Mouse (Mus musculus): ENCODE measurements around the gene Defa32. TPM values are rescaled to one million over a fixed set of nuclear protein-coding genes. Genes with fewer than 3 reads are reported as not detected.
"Not testable (repeated sequence)": the region's sequence is repeated elsewhere in the genome, so short reads cannot be mapped to it uniquely, and the experiment has no call there.

The Defa32 gene
- not detected for polyA plus RNA-seq (2017; shearing (Covaris generic))

GRCm38 (mm10) chr8:21528732-21529131 lies at the start of gene Defa32:
Defa32 (plus strand) TSS chr8:21529032.
- ATAC-seq, result not testable (repeated sequence)

DNA sequence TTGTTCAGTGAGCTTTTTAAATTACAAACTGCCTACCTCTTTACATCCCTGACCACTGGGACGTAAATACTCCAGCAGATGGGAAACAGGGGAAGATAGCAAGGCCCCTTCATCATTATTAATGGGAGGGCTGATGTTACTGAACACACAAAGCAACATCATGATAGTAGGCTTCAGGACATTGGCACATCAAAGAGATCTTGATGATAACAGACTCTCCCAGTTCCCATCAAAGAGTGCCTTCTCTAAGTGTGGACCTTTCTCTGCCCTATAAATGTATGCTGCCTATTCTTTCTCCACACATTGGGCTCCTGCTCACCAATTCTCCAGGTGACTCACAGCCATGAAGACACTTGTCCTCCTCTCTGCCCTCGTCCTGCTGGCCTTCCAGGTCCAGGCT lies 19.9 kb upstream of the Defa32 start, which contains the start of gene Defa20:
Defa20 (plus strand) TSS at position 301 of the 400 bp plus-strand sequence.
- not testable (repeated sequence) for ATAC-seq

GRCm38 (mm10) chr8:21565086-21565485 lies 36.3 kb downstream of the Defa32 start, which contains the start of gene Defa37:
Defa37 (plus strand) TSS chr8:21565386.
- not testable (repeated sequence) for ATAC-seq

Other genes starting within 250 kb of the Defa32 start
- gene Defa27, start 213.5 kb upstream of the Defa32 start, polyA plus RNA-seq (2017; shearing (Covaris generic)), result not detected
- not detected for gene Defa29, start 202.0 kb upstream of the Defa32 start, polyA plus RNA-seq (2017; shearing (Covaris generic))
- gene Defa2, start 150.5 kb upstream of the Defa32 start, polyA plus RNA-seq (2017; shearing (Covaris generic)), result not detected
- not detected for gene Defa33, start 137.2 kb upstream of the Defa32 start, polyA plus RNA-seq (2017; shearing (Covaris generic))
- not detected for gene Defa36, start 101.6 kb upstream of the Defa32 start, polyA plus RNA-seq (2017; shearing (Covaris generic))
- gene Gm7849, start 72.5 kb upstream of the Defa32 start, polyA plus RNA-seq (2017; shearing (Covaris generic)), result not detected
- not detected for gene Defa20, start 19.8 kb upstream of the Defa32 start, polyA plus RNA-seq (2017; shearing (Covaris generic))
- not detected for gene Defa37, start 36.4 kb downstream of the Defa32 start, polyA plus RNA-seq (2017; shearing (Covaris generic))
- not detected for gene Defa28, start 54.0 kb downstream of the Defa32 start, polyA plus RNA-seq (2017; shearing (Covaris generic))
- gene Gm7861, start 65.5 kb downstream of the Defa32 start, polyA plus RNA-seq (2017; shearing (Covaris generic)), result not detected
- gene Defa26, start 89.2 kb downstream of the Defa32 start, polyA plus RNA-seq (2017; shearing (Covaris generic)), result not detected
- not detected for gene Defa17, start 126.7 kb downstream of the Defa32 start, polyA plus RNA-seq (2017; shearing (Covaris generic))
- gene Defa34, start 136.8 kb downstream of the Defa32 start, polyA plus RNA-seq (2017; shearing (Covaris generic)), result not detected
- not detected for gene AY761184, start 174.6 kb downstream of the Defa32 start, polyA plus RNA-seq (2017; shearing (Covaris generic))
- gene Defa24, start 205.5 kb downstream of the Defa32 start, polyA plus RNA-seq (2017; shearing (Covaris generic)), result not detected

Measured in activated CD4-positive, CD25-positive, alpha-beta regulatory T cell, adult 4 months (primary cell).